Mouse (Mus musculus) CD8-positive naive resting alpha-beta T cell, adult 2 months (primary cell): ENCODE measurements around the gene Raf1.
A peak's percentile ranks its signal among the peaks of the same experiment; 100 is the strongest.

ENCODE experiments used
- DNase-seq, 2 experiments: peaks; one replicate each; pipeline ENCODE4 v3.0.0; 2022; ENCODE audit warnings: low read depth in 2 of 2, low spot score in 2 of 2

Gene Raf1

GRCm38 (mm10) chr6:115676452-115677128, at the start of gene Raf1:
Gene Raf1, minus strand, starts transcription at chr6:115676635.
- peak; percentile 95 to 96 for DNase-seq

- no peak for DNase-seq
Observed at GRCm38 (mm10) chr6:115722246-115722645, 45.8 kb upstream of the Raf1 start.

DNA sequence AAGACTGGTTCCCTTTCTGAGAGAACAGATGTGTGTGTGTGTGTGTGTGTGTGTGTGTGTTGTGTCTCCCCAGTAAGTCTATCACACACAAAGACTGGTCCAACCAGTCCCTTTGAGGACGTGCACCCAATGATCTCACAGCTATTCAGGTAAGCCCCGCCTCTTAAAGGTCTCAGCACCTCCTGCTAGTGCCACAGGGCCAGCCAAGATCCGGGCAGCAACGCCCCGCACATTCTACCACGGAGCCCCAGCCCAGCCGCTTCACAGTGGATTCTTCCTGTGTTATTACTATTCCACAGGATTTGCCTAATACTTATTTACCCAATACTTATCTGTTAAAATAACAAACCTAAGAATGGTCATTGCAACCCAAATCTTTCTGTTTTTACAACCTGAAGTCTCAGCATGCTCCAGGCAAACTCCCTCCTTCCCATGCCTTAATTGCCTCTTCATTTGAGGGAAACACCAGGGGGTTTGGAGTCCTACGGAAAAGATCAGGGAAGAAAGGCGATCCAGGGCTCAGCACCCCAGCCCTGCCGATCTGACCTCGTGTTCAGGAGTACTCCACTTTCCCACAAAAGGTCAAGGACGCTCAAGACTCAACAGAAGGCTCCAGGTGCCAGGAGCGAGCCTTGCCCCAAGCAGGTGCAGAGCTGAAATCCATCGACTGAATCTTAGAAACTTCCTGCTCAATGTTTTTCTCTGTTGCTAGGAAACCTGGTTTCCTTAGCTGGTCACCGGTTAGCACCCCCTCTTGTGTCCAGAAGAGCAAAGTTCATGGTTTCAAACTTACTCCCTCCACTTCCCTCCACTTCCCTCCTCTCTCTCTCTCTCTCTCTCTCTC, 41.5 kb upstream of the Raf1 start:
- DNase-seq = no peak

GRCm38 (mm10) chr6:115717101-115717652, 40.7 kb upstream of the Raf1 start:
- DNase-seq = no peak

DNA sequence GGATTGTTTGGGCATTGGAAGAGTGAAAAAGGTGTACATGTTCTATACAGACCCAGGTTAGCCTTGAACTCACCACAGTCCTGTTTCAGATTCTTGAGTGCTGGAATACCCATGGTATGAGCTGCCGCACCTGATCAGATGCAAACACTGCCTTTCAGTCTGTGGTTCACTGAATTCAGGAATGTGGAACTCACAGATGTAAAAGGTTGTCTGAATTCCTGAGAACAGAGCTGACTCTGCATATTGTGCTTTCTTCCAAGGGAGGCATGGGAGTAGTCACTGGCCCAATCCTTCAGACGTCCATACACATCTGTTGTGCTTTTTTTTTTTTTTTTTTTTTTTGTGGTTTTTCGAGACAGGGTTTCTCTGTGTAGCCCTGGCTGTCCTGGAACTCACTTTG, 34.8 kb upstream of the Raf1 start:
- DNase-seq = no peak

DNA sequence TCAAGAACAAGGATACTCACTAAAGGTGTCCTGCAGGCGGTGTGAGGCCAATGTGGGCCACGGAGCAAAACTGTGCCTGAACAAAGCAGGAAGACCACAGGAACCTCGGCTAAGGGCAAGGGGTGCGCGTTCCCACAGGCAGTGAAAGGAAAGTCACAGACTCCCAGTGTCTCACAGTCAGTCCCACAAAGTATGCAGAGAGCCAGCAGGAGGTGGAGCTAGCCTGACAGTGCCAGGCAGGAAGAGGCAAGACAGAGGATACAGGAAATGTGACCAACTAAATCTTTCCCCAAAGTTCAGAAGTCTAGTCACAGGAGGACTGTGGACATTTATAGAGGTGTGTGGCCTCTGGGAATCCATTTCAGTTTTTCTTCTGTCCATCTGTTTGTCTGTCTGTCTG, 26.5 kb upstream of the Raf1 start:
- DNase-seq = no peak

GRCm38 (mm10) chr6:115701302-115701701, 24.9 kb upstream of the Raf1 start:
- DNase-seq = no peak

GRCm38 (mm10) chr6:115700778-115701177, 24.3 kb upstream of the Raf1 start:
- DNase-seq = no peak

GRCm38 (mm10) chr6:115698699-115699098, 22.3 kb upstream of the Raf1 start:
- no peak for DNase-seq

- DNase-seq = no peak
Observed at GRCm38 (mm10) chr6:115697739-115698558, 21.5 kb upstream of the Raf1 start.

GRCm38 (mm10) chr6:115696707-115697215, 20.3 kb upstream of the Raf1 start:
- DNase-seq = no peak

- no peak for DNase-seq
Observed at GRCm38 (mm10) chr6:115695124-115695523, 18.7 kb upstream of the Raf1 start.

DNA sequence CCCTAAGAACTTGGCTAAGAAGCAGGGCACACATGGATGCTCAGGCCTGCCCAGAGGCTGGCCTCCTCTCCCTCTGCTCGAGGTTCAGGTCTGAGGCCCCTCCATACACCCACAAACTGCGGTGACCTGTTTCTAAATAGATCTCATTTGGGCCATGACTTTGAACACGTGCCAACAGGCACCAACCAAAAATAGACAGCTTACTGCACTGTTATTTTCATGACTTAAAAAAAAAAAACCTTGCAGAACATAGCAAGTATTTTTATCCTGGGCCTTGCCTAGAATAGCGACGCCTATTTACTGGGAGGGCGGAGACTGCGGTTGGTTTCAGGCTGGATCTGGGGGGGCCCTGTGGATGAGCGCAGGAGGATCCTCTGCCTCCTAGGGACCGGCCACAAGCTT, 18.0 kb upstream of the Raf1 start:
- no peak for DNase-seq

DNA sequence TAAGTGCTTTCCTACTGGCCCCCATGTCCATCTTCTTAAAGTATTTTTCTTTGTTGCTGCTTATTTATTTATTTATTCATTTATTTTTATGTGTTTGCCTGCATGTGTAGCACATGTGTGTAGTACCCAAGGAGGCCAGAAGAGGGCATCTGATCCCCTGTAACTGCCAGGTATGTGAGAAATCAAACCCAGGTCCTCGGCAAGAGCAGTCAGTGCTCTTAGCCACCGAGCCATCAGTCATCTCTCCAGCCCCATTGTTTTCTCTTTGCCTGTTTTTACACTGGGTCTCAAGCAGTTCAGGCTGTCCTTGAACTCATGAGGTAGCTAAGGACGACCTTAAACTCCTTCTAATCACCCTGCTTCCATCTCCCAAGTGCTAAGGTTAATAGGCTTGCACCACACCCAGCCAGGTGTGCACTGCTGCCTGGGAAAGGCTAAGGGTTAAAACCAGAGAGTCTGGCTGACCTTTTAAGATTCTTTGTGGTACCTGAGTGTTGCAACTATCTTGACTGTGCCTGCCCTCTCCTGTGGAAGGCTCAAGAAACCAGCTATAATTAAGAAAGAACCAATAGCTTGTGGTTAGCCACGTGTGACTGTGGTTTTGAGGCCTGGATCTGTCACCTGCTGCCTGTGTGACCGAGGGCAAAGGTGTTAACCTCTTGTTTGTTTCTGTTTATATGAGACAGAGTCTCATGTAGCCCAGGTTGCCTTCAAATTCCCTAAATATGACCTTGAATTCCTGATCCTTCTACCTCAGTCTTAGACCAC, 16.7 kb upstream of the Raf1 start:
- no peak for DNase-seq

DNA sequence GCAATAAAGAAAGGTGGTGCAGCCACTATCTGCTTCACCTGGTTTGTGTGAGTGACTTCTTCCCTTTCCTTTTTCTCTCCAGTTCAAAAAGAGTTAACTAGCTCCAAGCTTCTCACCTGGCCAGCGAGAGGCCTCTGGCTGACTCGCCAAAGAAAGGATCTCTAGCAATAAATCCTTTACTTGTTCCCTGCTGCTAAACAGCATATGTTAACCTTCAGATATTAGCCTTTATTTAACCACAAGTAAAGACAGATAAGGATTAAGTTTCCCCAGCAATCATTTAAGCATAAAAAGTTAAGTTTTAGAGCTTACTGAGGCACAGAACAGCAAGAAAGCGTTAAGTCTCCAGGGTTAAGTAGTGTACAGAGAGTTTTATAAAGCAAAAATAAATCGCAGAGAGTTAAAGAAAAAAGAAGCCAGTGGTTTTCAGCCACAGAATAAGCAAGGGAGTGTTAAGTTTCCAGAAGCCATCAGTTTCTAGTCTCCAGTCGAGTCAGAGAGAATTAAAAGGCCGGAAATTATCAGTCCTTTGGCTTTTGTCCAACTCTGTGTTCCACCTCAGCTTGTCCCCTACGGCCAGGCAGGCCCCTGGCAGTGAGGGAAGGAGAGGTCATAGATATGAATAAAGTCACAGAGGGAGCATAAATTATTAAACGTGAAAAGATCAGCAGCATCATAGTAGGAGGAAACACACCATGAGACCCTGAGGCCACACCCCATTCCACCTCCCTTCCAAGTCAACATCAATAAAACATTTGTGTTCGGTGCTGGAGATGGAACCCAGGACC, 15.9 kb upstream of the Raf1 start:
- no peak for DNase-seq

DNA sequence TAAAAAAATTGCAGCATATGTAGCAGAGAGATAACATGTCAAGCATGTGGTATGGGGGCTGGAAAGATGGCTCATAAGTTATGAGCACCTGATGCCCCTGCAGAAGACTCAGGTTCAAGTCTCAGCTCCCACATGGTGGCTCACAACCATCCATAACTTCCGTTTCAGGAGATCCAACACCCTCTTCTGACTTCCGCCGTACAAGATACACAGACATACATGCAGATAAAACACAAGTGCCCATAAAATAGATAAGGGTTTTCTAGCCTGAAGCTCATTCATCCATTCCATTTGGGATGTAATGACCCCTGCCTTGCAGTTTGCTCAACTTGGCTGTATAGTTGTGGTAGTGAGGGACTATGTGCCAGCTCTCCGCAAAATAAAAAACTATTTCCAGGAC, 13.7 kb upstream of the Raf1 start:
- DNase-seq = no peak

DNA sequence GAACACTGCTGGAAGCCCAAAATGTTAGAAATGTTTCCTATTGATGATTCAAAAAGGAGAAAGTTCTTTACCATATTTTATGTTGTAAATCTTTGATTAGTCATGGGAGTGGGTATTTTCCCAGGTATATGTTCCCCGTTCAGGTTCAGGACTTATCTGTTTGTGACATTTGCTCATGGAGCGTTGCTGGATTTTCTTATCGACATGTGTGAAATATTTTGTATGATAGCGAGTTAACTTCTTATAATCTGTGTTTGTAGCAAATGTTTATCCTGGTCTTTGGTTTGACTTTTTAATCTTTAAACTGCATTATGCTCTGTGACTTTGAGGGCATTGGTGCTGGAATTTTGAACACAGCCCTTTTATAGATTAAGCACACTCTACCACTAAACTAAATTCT, 12.2 kb upstream of the Raf1 start:
- DNase-seq = no peak

GRCm38 (mm10) chr6:115687753-115688152, 11.3 kb upstream of the Raf1 start:
- no peak for DNase-seq

- DNase-seq = no peak
Observed at GRCm38 (mm10) chr6:115684851-115685646, 8.6 kb upstream of the Raf1 start.
